Mouse (Mus musculus): Measurements from ENCODE around the gene Gnb1l. TPM values are rescaled to one million over a fixed set of nuclear protein-coding genes. Genes with fewer than 3 reads are reported as not detected.

Gnb1l gene
- polyA plus RNA-seq, 1 experiment from 2014 or later = 16.0 TPM

DNA sequence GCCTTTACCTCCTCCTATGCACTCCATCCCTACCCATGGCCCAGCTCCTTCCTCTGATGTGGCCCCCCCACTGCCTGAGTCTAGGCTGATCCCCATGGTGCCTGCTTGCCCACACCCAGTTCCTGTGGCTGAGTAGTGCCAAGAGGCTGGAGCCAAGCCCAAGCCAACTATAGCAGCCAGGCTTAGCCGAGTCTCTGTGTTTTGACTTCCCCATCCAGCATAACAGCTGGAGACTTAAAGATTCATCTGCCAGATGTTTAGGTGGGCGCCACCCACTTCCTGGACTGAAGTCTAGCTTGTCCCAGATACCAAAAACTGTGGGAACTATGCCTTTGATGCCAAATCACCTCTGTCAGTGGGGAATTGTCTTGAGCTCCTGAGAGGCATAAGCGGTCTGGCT is 34.2 kb upstream of the Gnb1l start:
- DNase-seq (ENCODE audit: low spot score) = no peak
- Histone ChIP-seq H3K4me1 (peaks cover 35% of the 10 kb centered on the region), H3K27me3 (ENCODE audit: low read depth, poor library complexity, severe bottlenecking) (peaks cover 43% of the 10 kb centered on the region), H3K27ac (replicated peaks) (0 out of 2 replicates have a peak overlapping the region, but pooled peaks have one; percentile 0), H3K4me3 (no peak overlapping the region), H3K36me3 (peaks cover 6% of the 10 kb centered on the region), H3K9me3 (replicated peaks) (no peaks in the 10 kb centered on the region)
- WGBS = 76% methylated on average over 3 of the region's 3 CpGs

- Histone ChIP-seq H3K27me3 (ENCODE audit: low read depth, poor library complexity, severe bottlenecking) (no peaks in the 10 kb centered on the region), H3K36me3 (peaks cover 38% of the 10 kb centered on the region), H3K27ac (replicated peaks) (no peak overlapping the region), H3K4me3 (no peak overlapping the region), H3K4me1 (peaks cover 18% of the 10 kb centered on the region), H3K9me3 (replicated peaks) (no peaks in the 10 kb centered on the region)
- 36% methylated on average over 1 of the region's 1 CpGs for WGBS
- no peak for DNase-seq (ENCODE audit: low spot score)
Observed at GRCm38 (mm10) chr16:18470829-18471228, 27.7 kb upstream of the Gnb1l start.

DNA sequence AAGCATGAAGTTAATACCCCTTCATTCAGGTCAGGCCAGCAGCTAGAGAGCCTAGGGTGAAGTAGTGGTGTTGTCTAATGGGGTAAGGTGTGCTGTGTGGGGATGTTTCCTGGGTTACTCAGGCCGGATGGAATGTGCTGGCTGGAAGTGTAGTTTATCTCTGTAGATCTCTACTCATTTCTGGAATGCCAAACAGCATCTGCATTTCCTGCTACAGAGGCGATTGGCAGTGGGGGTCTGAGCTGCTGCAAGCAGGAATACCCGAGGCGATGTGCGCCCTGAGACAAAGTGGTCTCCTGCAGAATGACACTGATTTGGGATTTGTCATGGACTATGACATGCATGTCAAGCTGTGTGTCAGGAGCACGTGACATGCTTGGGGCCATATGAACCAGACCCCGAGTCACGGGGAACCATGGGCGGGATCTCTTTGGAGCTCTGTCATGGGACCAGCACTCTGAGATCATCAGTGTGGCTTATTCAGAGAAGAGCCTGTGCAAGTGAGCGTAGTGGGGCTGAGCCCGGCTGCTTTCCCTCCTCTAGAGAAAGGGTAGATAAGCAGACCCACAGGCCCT is 27.0 kb upstream of the Gnb1l start:
- H3K27me3 ChIP-seq (ENCODE audit: low read depth, poor library complexity, severe bottlenecking) = no peaks in the 10 kb centered on the region
- no peaks in the 10 kb centered on the region for H3K9me3 ChIP-seq (replicated peaks)
- H3K36me3 ChIP-seq = peaks cover 43% of the 10 kb centered on the region
- peaks cover 18% of the 10 kb centered on the region for H3K4me1 ChIP-seq
- H3K4me3 ChIP-seq = no peak overlapping the region
- 81% methylated on average over 11 of the region's 11 CpGs for WGBS
- no peak overlapping the region for H3K27ac ChIP-seq (replicated peaks)
- DNase-seq (ENCODE audit: low spot score) = no peak

- Histone ChIP-seq H3K36me3 (peaks cover 43% of the 10 kb centered on the region), H3K27ac (replicated peaks) (no peak overlapping the region), H3K4me1 (peaks cover 18% of the 10 kb centered on the region), H3K27me3 (ENCODE audit: low read depth, poor library complexity, severe bottlenecking) (no peaks in the 10 kb centered on the region), H3K9me3 (replicated peaks) (no peaks in the 10 kb centered on the region), H3K4me3 (no peak overlapping the region)
- 86% methylated on average over 6 of the region's 6 CpGs for whole genome bisulfite sequencing
- DNase-seq (ENCODE audit: low spot score) = no peak
Observed at GRCm38 (mm10) chr16:18471976-18472375, 26.5 kb upstream of the Gnb1l start.

DNA sequence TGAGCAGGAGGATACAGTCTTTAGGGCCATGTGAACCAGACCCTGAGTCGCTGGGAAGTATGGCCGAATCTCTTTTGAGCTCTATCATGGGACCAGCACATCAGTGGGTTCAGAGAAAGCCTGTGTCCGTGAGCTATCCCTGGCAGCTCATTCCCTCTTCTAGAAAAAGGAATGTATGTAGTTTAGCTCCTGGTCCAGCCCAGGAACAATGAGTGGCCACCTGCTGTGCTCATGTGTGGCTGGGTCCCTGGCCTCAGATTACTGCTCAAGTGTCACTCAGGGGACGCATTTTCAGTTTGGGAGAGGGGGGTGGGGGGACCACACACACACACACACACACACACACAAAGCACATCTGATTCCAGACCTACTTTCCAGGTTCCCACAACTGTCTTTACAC is 26.1 kb upstream of the Gnb1l start:
- no peak for DNase-seq (ENCODE audit: low spot score)
- WGBS = 65% methylated on average over 4 of the region's 4 CpGs
- no peaks in the 10 kb centered on the region for H3K9me3 ChIP-seq (replicated peaks)
- H3K27me3 ChIP-seq (ENCODE audit: low read depth, poor library complexity, severe bottlenecking) = no peaks in the 10 kb centered on the region
- peaks cover 18% of the 10 kb centered on the region for H3K4me1 ChIP-seq
- no peak overlapping the region; the same call in 1 of the 2 replicates for H3K27ac ChIP-seq (replicated peaks)
- peaks cover 43% of the 10 kb centered on the region for H3K36me3 ChIP-seq
- no peak overlapping the region for H3K4me3 ChIP-seq

DNA sequence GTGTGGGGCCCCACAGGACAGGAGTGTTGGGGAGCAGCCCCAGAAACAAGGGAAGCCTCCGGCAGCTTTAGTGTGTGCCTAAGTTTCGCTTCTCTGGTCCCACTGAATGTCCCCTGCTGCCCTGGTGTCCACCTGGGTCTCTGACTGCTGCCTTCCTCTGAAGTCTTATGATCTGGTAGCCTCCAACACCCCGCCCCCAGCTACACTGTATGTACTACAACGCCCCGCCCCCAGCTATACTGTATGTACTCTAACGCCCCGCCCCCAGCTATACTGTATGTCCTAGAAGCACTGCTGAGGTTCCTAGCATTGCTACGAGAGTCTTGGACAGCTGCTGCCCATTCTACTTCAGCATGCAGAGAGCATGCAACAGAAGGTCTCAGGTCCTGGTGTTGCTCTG is 25.5 kb upstream of the Gnb1l start:
- no peaks in the 10 kb centered on the region for H3K27me3 ChIP-seq (ENCODE audit: low read depth, poor library complexity, severe bottlenecking)
- H3K27ac ChIP-seq (replicated peaks) = no peak overlapping the region; the same call in 1 of the 2 replicates
- H3K9me3 ChIP-seq (replicated peaks) = no peaks in the 10 kb centered on the region
- no peak for DNase-seq (ENCODE audit: low spot score)
- WGBS = 95% methylated on average over 8 of the region's 8 CpGs
- H3K4me3 ChIP-seq = no peak overlapping the region
- peaks cover 46% of the 10 kb centered on the region for H3K36me3 ChIP-seq
- peaks cover 18% of the 10 kb centered on the region for H3K4me1 ChIP-seq

DNA sequence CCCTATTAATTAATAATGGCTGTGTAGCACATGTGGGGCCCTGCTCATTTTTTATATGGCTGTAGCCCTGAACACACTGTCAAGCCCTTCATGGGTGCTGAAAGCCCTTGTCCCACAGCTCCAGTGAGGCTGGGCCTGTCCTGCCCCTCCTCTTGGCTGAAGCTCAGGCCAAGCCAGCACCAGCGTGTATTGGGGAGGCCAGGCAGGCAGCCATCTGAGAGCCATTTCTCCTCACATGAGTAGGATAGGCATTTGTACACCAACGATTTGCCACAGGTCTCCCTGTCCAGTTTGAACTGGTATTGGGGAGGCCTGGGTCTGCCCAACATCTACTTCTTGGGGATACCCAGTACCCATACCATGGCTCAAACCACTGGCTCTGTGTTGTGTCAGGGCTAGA is 24.5 kb upstream of the Gnb1l start:
- Histone ChIP-seq H3K36me3 (peaks cover 42% of the 10 kb centered on the region), H3K4me1 (peaks cover 20% of the 10 kb centered on the region), H3K9me3 (replicated peaks) (no peaks in the 10 kb centered on the region), H3K27ac (replicated peaks) (no peak overlapping the region), H3K4me3 (no peak overlapping the region), H3K27me3 (ENCODE audit: low read depth, poor library complexity, severe bottlenecking) (0 out of 2 replicates have a peak, but pooled peaks cover 6% of the 10 kb centered on the region)
- no peak for DNase-seq (ENCODE audit: low spot score)
- 88% methylated on average over 2 of the region's 2 CpGs for WGBS

GRCm38 (mm10) chr16:18477996-18478395 is 20.5 kb upstream of the Gnb1l start:
- Histone ChIP-seq H3K27me3 (ENCODE audit: low read depth, poor library complexity, severe bottlenecking) (peaks cover 40% of the 10 kb centered on the region), H3K4me3 (no peak overlapping the region), H3K4me1 (peaks cover 18% of the 10 kb centered on the region), H3K27ac (replicated peaks) (no peak overlapping the region), H3K36me3 (peaks cover 22% of the 10 kb centered on the region), H3K9me3 (replicated peaks) (no peaks in the 10 kb centered on the region)
- 63% methylated on average over 6 of the region's 6 CpGs for WGBS
- DNase-seq (ENCODE audit: low spot score) = no peak

DNA sequence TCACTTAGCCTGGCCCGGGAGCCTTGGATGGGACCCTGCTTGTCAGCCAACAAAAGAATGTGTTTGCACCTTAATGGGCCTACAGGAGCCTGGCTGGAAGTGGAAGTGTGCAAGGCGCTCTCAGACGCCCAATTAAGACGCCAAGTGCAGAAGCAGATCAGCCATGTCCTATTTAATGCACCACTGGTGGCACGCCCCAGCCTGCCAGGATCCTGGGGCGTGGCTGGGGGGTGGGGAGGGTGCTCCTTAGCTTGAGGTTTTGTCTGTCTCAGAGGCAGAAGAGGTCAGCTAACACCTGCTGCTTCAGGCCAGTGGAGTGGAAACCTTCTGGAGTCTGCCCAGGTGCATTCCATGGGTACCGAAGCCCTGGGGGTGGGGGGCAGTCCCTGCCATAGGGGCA is 18.8 kb upstream of the Gnb1l start:
- 24% methylated on average over 7 of the region's 7 CpGs for WGBS
- peaks cover 20% of the 10 kb centered on the region for H3K36me3 ChIP-seq
- no peak overlapping the region for H3K27ac ChIP-seq (replicated peaks)
- H3K9me3 ChIP-seq (replicated peaks) = no peaks in the 10 kb centered on the region
- peaks cover 30% of the 10 kb centered on the region for H3K4me1 ChIP-seq
- H3K27me3 ChIP-seq (ENCODE audit: low read depth, poor library complexity, severe bottlenecking) = peaks cover 47% of the 10 kb centered on the region
- no peak overlapping the region for H3K4me3 ChIP-seq
- DNase-seq (ENCODE audit: low spot score) = no peak

DNA sequence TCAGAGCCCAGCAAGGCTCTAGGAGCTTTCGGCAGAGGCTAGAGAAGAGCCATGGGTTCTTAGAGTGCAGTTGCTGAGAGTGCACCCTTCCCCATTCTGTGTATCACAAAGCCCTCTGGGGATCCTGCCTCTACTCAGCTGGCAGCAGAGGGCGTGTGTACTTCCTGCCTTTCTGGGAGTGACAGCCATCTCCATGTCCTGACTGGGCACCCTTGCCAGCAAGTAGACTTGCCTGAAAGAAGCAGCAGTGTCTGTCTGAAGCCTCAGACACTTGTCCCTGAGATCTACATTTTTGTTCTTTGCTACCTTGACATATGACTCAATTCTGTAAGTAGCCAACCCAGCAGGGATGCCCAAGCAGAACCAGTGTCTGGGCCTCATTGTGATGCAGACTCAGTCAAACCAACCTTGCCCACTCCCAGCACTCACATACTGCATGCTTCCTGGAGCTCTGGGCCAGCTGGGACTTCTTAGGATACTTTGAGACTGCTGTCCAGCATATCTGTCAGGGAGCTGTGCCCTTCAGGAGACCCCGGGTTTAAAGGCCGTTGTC is 17.5 kb upstream of the Gnb1l start:
- Histone ChIP-seq H3K4me1 (peaks cover 37% of the 10 kb centered on the region), H3K27ac (replicated peaks) (no peak overlapping the region), H3K4me3 (no peak overlapping the region), H3K36me3 (peaks cover 6% of the 10 kb centered on the region), H3K9me3 (replicated peaks) (no peaks in the 10 kb centered on the region), H3K27me3 (ENCODE audit: low read depth, poor library complexity, severe bottlenecking) (peaks cover 51% of the 10 kb centered on the region)
- DNase-seq (ENCODE audit: low spot score) = no peak
- WGBS = 56% methylated on average over 4 of the region's 4 CpGs

DNA sequence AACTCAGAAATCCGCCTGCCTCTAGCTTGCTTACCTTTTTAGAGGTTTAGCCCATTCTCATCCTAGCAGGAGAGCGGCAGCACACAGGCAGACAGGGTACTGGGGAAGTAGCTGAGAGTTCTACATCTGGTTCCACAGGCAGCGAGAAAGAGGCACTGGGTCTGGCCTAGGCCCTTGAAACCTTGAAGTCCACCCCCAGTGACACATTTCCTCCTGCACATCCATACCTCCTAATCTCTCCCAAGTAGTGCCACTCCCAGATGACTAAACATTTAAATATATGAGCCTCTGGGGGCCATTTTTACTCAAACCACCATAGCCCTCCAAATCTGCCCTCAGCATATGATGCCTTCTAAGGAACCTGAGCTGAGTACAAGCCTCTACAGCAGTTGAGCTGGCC is 16.1 kb upstream of the Gnb1l start:
- 86% methylated on average over 3 of the region's 3 CpGs for WGBS
- Histone ChIP-seq H3K36me3 (peaks cover 2% of the 10 kb centered on the region; the same call in 1 of the 2 replicates), H3K4me3 (no peak overlapping the region), H3K27ac (replicated peaks) (no peak overlapping the region), H3K9me3 (replicated peaks) (no peaks in the 10 kb centered on the region), H3K27me3 (ENCODE audit: low read depth, poor library complexity, severe bottlenecking) (peaks cover 56% of the 10 kb centered on the region), H3K4me1 (peaks cover 37% of the 10 kb centered on the region)
- no peak for DNase-seq (ENCODE audit: low spot score)

- 56% methylated on average over 5 of the region's 5 CpGs for WGBS
- DNase-seq (ENCODE audit: low spot score) = no peak
Observed at GRCm38 (mm10) chr16:18483839-18484238, 14.7 kb upstream of the Gnb1l start.

GRCm38 (mm10) chr16:18484386-18484785 is 14.1 kb upstream of the Gnb1l start:
- WGBS = 12% methylated on average over 4 of the region's 4 CpGs
- no peaks in the 10 kb centered on the region for H3K9me3 ChIP-seq (replicated peaks)
- no peaks in the 10 kb centered on the region for H3K36me3 ChIP-seq
- no peak overlapping the region; the same call in 1 of the 2 replicates for H3K4me3 ChIP-seq
- peak overlapping the region; percentile 75 for H3K27ac ChIP-seq (replicated peaks)
- no peak for DNase-seq (ENCODE audit: low spot score)
- H3K27me3 ChIP-seq (ENCODE audit: low read depth, poor library complexity, severe bottlenecking) = peaks cover 47% of the 10 kb centered on the region
- peaks cover 30% of the 10 kb centered on the region for H3K4me1 ChIP-seq

More at GRCm38 (mm10) chr16:18483839-18484238, 14.7 kb upstream of the Gnb1l start:
- peak overlapping the region; percentile 75 for H3K27ac ChIP-seq (replicated peaks)
- no peaks in the 10 kb centered on the region for H3K36me3 ChIP-seq
- no peaks in the 10 kb centered on the region for H3K9me3 ChIP-seq (replicated peaks)
- H3K27me3 ChIP-seq (ENCODE audit: low read depth, poor library complexity, severe bottlenecking) = peaks cover 52% of the 10 kb centered on the region
- no peak overlapping the region for H3K4me3 ChIP-seq
- H3K4me1 ChIP-seq = peaks cover 36% of the 10 kb centered on the region

Measured in midbrain, embryonic 10.5 days (tissue).